Mouse (Mus musculus): ENCODE measurements at regions not wholly inside any gene's neighbourhood (a gene's known extent, or its start where the extent isn't known, plus 50 kb on each side); places are given as distances from the start of the nearest gene placed in this dataset.

GRCm38 (mm10) chr5:74752961-74753360 lies 50.2 kb upstream of the Lnx1 start:
- TF ChIP-seq CTCF (IDR thresholded peaks at IDR 0.05; ENCODE audit: low read depth) (no peak), EP300 (IDR thresholded peaks at IDR 0.05; ENCODE audit: low read depth) (no peak)
- 92% methylated on average over 3 of the region's 3 CpGs for WGBS
- Histone ChIP-seq H3K36me3 (replicated peaks; ENCODE audit: control insufficient read depth, insufficient read depth, low read length) (no peaks in the 10 kb centered on the region), H3K9me3 (replicated peaks; ENCODE audit: control insufficient read depth, low read length) (no peaks in the 10 kb centered on the region), H3K27ac (ENCODE audit: low read depth) (no peak overlapping the region), H3K4me3 (ENCODE audit: low read depth, low read length) (no peak overlapping the region), H3K4me1 (ENCODE audit: control insufficient read depth, insufficient read depth) (no peaks in the 10 kb centered on the region), H3K27me3 (ENCODE audit: control insufficient read depth, insufficient read depth, low read length) (no peaks in the 10 kb centered on the region), H3K9ac (replicated peaks; ENCODE audit: low read depth, low read length) (no peak overlapping the region), H3K4me2 (ENCODE audit: low read depth, low read length) (no peak overlapping the region)
- ATAC-seq (ENCODE audit: insufficient read depth, low read depth) (no peak), DNase-seq (ENCODE audit: low spot score) (no peak)

All from heart, postnatal 0 days (tissue).